Mouse (Mus musculus) layer of hippocampus, adult 9-10 months (tissue): ENCODE data around the gene Olfr323.

ENCODE experiments used
- DNase-seq: peaks from one replicate; pipeline ENCODE4 v3.0.0; 2022; ENCODE audit warnings: low spot score

Gene Olfr323

DNA sequence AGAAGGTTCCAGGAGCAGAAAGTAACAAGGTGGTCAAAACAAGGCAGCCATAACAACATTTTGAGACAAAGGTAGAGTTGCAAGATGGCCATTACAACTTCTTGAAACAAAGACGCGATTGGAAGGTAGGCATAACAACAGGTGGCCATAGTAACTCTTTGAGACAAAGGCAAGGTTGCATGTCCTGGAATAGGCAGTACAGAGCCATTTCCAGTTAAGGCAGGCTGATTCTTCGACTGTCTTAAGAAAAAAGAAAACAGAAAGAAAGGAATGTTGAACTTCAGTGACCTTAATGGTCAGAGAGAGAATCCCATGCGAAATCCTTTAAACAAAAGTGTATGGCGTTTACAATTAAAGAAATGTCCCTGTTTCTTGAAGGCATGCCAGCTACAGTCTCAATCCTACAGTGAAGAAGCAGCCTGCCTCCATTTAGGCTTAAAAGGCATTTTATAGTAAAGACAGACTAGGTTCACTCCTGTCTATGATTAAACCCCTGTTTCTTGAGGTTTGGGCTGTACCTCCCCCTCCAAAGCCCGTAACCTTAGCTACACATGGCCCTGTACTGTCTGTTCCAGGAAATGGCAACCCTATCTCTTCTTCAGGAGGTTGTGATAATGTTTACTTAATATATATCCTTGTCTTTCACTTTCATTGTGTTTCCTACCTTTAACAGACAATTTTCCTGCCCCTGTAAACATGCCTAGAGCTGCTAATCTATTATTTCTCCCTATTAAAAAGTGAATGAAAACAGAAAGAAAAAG lies 27.3 kb downstream of the Olfr323 start:
- no peak for DNase-seq

DNA sequence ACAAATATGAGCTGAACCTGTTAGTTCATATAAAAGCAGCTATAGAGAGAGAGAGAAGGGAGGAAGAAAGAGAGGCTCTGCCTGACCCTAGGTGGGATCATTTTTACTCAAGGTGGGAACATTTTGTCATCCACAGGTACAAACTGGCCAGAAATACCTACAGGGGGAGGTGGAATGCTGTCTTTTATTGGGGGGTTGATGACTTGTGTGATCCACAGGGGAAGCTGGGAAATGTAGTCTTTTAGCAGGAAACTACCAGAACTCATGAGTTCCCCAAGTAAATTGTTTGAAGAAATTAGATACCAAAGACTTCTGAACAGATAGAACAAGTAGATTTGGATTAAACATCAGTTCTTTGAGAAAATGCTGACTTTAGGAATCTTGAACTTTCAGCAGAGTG lies 28.2 kb downstream of the Olfr323 start:
- no peak for DNase-seq

DNA sequence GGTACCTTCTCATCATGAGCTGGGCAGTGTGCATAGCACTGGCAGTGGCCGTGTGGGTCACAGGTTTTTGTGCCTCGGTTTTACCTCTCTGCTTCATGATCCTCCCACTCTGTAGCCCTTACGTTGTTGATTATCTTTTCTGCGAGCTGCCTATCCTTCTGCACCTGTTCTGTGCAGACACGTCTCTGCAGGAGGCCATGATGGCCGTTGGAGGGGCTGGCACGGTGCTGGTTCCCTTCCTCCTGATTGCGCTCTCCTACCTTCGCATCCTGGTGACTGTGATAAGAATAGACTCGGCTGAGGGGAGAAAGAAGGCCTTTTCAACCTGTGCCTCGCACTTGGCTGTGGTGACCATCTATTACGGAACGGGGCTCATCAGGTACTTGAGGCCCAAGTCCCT lies 32.5 kb downstream of the Olfr323 start:
- no peak for DNase-seq

DNA sequence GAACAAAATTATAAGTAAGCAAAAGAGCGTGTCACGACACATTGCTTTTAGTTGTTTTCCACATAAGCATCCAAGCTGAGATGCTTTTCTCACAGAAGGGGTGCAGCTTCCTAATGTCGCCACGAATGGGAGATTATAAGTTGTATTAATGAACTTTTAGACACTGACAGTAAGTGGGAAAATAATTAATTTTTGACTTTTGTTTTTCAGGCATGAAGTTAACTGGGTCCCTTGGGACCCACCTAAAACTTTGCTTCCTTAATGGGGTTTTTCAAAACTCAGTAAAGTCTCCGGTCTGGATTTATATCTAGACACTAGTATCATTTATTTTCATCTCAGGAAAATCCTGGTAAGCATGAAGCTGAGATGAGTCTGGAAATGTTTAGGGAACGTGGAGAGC lies 35.5 kb downstream of the Olfr323 start, which contains the start of gene Olfr324:
Olfr324 (plus strand) TSS at position 301 of the 400 bp plus-strand sequence.
- no peak for DNase-seq

DNA sequence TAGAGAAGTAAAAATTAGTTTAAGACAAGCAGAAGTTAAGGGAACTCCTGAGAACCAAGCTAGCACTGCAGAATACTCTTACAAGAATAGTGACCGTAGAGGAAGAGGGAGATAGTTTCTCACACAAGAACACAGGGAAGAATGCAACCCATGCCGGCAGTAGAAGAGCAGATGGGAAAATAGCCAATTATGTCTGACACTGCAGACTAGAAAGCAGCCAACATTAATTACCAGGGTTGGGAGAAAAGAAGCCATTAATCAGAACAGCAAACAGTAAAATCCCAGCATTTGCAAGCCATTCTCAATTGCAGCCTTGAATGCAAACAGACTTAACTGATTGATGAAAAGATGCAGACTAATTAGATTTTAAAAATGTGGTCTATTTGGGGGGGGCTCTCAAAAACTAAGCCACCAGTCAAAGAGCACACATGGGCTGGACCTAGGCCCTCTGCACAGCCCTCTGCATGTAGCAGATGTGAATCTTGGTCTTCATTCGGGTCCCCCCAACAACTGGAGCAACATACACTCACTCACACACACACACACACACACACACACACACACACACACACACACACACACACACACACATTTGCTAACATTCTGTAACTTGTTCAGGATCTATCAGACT lies 41.6 kb downstream of the Olfr323 start:
- no peak for DNase-seq

DNA sequence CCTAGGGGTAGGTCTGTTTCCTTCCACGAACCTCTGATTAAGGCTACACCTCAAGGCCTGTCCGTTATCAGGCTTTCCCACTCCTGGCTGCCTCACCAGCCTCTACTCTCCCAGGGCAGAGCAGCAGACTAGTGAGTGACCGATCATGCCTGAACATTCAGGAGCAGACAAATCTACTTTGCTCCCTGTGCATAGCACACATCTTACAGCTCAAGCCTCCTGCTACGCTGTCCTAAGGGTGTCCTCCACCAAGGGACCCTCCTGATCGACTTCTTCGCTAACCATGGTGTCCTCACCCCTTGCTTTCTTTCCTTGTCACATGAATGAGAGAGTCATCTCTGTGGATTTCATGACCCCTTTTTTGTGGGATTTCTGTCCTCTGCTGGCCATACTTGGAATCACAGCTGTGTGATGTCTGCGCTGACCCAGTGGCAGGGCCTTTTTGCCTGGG lies 42.4 kb downstream of the Olfr323 start:
- no peak for DNase-seq

DNA sequence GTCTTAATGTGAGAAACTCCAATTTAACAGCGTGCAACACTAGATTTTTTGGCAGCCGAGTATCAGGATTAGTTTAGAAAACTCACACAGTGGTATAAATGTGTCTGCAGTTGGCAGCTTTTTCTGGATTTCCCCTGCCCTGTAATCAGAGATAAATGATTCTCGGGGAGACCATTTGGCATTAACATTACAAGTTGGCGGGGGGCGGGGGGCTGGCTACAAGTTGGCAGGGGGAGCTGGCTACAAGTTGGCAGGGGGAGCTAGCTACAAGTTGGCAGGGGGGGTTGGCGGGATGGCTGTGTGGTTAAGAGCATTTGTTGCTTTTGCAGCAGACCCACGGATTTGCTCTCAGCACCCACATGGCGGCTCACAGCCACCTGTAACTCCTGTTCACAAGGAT lies 51.7 kb downstream of the Olfr323 start:
- DNase-seq, result peak; percentile 9

DNA sequence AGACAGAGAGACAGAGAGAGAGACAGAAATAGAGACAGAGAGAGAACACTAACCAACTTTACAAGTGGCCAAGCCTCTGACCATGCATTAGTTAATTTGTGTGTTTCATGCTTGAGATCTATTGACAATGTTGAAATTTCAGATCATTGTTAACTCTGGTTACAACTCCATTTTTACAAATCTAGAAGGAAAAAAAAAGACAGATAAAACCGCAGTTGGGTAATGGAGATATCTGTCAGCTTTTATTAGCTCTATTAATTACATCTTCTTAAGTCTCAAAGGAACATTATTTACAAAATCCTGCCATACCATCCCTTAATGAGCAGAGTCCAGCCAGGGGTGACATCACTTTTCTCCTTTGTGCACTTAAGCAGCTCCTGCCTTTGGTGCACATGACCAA lies 52.9 kb downstream of the Olfr323 start, which contains the start of gene Olfr325:
Olfr325 (plus strand) TSS at position 301 of the 400 bp plus-strand sequence.
- no peak for DNase-seq
